Mouse (Mus musculus): Measurements from ENCODE around the gene Cntnap1. TPM values are rescaled to one million over a fixed set of nuclear protein-coding genes. Genes with fewer than 3 reads are reported as not detected.
"Not testable (repeated sequence)": the region's sequence is repeated elsewhere in the genome, so short reads cannot be mapped to it uniquely, and the experiment has no call there.

The Cntnap1 gene
- total RNA-seq (2014; fragmentation: Nextera tagmentation) = 0.41 and 0.83 TPM in 2 replicates
- 0.36 and 0.65 TPM in 2 replicates for total RNA-seq (2017)

- no peak for ATAC-seq (replicated peaks; ENCODE audit: poor library complexity, severe bottlenecking)
Measured at GRCm38 (mm10) chr11:101170354-101170810, at the start of gene Cntnap1. TSS of gene Cntnap1 (plus strand) at chr11:101170523.

- no peak for ATAC-seq (replicated peaks; ENCODE audit: poor library complexity, severe bottlenecking)
Measured at GRCm38 (mm10) chr11:101120545-101121188, 49.7 kb upstream of the Cntnap1 start.

DNA sequence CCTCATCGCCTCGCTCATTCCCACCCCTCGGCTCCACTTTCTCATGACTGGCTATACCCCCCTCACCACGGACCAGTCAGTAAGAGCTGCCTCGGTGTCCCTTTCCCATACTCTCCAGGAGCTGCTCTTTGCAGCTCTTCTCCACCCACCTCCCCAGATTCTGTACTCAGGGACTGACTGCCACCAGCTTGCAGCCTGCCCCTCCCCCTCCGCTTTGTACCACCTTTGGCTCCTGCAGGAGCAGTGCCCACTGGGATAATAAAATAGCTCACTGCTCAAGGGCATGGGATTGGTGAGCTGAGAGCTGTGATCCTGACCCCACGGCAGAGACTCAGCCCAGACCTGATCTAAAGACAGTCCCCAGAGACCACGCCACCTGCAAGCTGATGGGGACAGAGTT, 45.8 kb upstream of the Cntnap1 start:
- ATAC-seq (replicated peaks; ENCODE audit: poor library complexity, severe bottlenecking) = not testable (repeated sequence)

DNA sequence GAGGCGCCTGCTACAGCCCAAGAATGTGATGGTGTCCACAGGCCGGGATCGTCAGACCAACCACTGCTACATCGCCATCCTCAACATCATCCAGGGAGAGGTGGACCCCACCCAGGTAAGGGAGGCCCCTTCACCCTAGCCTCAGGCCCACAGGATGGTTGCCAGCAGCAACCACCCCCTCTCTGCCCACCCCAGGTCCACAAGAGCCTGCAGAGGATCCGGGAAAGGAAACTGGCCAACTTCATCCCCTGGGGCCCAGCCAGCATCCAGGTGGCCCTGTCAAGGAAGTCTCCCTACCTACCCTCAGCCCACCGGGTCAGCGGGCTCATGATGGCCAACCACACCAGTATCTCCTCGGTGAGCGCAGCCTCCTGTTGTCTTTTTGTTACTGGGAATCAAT, 45.3 kb upstream of the Cntnap1 start:
- ATAC-seq (replicated peaks; ENCODE audit: poor library complexity, severe bottlenecking) = not testable (repeated sequence)

- no peak for ATAC-seq (replicated peaks; ENCODE audit: poor library complexity, severe bottlenecking)
Measured at GRCm38 (mm10) chr11:101127075-101127474, 43.2 kb upstream of the Cntnap1 start.

DNA sequence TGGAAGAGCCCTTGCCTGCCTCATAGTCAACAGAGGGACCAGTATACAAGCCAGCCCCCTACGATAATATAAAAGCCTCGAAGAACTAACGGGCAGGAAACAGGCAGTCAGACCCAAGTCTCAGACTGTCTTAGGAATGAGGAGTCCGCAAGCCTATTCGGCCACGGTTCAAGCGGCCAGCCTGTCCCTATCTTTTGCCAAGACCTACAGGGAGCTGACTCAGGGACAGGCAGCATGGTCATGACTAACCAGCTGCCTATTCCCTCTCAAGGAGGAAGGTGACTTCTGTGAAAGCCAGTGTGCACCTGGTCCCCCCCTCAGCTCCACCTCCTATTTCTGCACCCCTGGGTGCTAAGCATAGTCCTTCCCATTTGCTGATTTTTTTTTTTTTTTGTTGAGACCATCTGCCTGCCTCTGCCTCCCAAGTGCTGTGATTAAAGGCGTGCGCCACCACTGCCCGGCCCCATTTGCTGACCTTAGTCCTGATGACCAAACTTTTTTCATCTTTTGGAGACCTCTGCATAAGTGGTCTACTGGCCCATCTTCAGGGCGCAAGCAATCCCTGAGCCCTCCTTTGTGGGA, 41.2 kb upstream of the Cntnap1 start:
- no peak for ATAC-seq (replicated peaks; ENCODE audit: poor library complexity, severe bottlenecking)

DNA sequence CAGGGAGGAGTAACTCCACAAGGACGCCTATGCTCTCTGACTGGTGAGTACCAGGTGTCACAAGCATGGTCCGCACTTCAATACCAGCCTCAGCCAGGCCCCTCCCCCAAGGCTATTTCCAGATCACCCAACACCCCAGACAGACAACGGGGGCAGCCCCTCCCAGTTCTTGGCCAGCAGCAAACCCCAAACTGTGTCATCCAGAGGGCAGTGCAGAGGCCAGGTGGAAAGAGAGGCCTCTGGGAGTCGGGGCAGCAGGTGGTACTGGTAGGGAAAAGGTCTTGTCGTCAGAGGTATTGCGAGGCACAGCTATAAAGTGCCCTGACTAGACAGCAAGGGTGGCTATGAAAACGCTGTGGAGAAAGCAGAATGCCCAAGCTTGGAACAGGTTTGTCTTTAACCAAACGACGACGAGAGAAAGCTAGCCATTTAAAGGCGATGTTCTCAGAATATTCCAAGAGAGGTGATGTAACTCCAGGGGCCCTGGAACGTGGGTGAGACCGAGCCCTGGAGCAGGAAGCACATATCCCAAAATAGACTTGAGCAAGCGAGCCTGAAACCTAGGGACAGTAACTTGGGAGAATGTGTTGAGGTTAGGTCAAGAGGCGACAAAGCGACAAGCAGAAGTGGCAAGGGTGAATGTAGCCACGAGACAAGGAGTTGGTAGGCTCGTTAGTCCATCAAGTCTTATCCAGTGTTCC, 40.1 kb upstream of the Cntnap1 start:
- no peak for ATAC-seq (replicated peaks; ENCODE audit: poor library complexity, severe bottlenecking)

GRCm38 (mm10) chr11:101131187-101131586, 39.1 kb upstream of the Cntnap1 start:
- ATAC-seq (replicated peaks; ENCODE audit: poor library complexity, severe bottlenecking) = no peak

DNA sequence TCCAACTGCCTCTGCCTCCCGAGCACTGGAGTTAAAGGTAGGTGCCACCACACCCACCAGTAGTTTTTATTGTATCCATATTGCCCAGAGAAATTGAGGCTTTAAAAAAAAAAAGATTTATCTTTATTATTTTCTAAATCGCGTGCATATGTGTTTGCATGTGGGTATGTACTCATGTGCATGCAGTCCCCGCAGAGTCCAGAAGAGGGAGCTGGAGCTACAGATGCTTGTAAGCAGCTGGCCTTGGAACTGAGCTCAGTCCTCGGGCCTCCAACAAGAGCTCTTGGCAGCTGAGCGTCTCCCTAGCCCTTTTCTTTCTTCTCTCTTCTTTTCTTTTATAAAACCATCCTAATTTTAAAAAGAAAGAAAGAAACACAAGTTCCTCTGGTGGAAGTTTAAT, 38.6 kb upstream of the Cntnap1 start:
- no peak for ATAC-seq (replicated peaks; ENCODE audit: poor library complexity, severe bottlenecking)

- no peak for ATAC-seq (replicated peaks; ENCODE audit: poor library complexity, severe bottlenecking)
Measured at GRCm38 (mm10) chr11:101133037-101133436, 37.3 kb upstream of the Cntnap1 start.

GRCm38 (mm10) chr11:101134217-101134865, 36.0 kb upstream of the Cntnap1 start:
- no peak for ATAC-seq (replicated peaks; ENCODE audit: poor library complexity, severe bottlenecking)

- no peak for ATAC-seq (replicated peaks; ENCODE audit: poor library complexity, severe bottlenecking)
Measured at GRCm38 (mm10) chr11:101137000-101137399, 33.3 kb upstream of the Cntnap1 start.

DNA sequence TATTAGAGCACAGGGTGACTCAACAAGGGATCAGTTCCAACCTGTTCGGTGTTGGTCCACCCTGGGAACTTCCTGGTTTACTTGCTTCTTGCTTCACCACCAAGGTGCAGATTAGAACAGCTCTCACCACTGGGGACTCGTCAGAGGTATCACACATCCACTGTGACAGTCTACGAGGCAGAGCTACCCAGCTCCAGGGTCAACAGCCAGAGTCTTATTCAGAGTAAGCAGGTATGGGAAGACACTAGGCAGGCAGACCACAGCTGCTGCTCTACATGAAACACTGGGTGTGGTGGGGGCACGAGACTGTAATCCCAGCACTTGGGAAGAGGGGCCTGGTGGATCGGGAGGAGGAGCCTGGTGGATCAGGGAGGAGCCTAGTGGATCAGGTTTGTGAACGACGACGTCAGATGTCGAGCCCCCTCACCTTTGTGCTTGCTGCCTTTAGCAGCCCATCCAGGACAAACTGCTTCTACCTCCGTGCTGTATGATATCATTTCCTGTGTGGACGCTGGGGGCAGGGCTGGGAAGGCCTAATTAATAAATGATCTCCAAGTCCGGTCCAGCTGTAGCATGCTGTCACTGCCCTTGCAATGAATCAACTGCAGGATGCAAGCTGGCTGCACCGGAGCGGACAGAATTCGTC, 31.7 kb upstream of the Cntnap1 start:
- peak; percentile 53 for ATAC-seq (replicated peaks; ENCODE audit: poor library complexity, severe bottlenecking)

DNA sequence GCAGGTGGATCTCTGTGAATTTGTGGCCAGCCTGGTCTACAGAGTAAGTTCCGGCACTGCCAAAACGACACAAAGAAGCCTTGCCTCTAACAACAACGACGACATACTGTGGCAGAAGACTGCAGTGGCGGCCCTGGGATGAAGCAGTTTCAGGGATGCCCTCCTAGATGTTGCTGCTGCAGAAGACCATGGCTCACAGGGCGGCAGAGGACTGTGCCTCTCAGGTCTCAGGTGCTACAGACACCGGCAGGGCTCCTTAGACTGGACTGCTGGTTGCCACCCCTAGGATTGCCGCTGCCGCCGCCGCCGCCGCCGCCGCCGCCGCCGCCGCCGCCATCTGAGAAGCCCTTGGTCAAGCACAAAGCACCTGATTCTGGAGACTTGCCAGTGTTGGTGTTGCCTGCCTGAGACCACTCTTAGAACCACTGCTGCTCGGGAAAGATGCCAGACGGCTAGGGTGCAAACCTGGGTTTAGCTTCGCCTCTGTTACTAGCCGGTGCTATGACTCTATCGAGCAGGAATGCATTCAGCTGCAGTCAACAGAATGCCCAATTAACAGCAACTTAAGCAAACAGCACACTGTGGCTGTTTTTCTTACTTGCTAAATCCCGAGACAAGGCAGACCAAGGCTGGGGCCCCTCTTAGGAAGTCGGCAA, 30.0 kb upstream of the Cntnap1 start:
- ATAC-seq (replicated peaks; ENCODE audit: poor library complexity, severe bottlenecking) = no peak

- no peak for ATAC-seq (replicated peaks; ENCODE audit: poor library complexity, severe bottlenecking)
Measured at GRCm38 (mm10) chr11:101141088-101141487, 29.2 kb upstream of the Cntnap1 start.

DNA sequence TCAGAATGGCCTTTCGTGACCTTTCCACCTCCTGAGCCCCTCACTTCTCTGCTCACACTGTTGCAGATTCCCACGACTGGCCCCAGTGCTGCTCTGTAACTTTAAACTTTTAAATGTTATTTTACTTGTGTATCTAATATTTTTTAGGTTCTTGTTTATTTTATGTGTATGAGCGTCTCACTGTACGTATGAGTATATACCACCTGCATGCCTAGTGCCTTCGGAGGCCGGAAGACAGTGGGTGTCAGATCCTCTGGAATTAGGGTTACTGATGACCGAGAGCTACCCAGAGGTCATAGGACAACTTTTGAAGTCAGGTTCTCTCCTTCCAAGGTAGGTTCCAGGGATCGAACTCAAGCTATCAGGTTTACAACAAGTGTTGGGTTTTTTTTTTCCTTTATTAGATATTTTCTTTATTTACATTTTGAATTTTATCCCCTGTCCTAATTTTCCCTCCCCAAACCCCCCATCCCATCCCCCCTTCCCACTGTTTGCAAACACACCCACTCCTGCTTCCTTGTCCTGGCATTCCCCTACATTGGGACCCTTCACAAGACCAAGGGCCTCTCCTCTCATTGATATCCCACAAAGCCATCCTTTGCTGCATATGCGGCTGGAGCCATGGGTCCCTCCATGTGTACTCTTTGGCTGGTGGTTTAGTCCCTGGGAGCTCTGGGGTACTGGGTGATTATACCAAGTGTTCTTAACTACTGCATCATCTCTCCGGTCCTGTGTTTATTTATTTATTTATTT, 27.9 kb upstream of the Cntnap1 start:
- no peak for ATAC-seq (replicated peaks; ENCODE audit: poor library complexity, severe bottlenecking)

GRCm38 (mm10) chr11:101143338-101144225, 26.7 kb upstream of the Cntnap1 start:
- peak; percentile 66 for ATAC-seq (replicated peaks; ENCODE audit: poor library complexity, severe bottlenecking)

DNA sequence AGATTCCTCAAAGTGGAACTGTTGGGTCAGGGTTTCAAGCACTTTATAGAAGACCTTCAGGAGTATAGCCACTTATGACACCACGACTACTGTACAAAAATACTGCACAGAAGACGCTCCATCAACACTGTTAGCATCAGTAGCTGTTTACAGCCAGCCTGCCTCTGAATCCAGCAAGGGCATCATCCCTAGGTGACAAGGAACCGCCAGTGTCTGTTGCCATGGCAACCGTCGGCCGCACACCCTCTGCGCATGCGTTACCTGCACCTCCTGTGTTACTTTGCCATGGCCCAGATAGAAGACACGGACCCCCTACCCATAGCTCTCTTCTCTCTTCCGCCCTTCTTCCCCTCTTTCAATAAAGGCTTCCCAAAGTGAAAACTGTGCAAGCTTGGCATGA, 23.9 kb upstream of the Cntnap1 start:
- ATAC-seq (replicated peaks; ENCODE audit: poor library complexity, severe bottlenecking) = no peak
